Mouse (Mus musculus) kidney, embryonic 15.5 days (tissue): ENCODE measurements around the gene Tshz2. TPM values are rescaled to one million over a fixed set of nuclear protein-coding genes. Genes with fewer than 3 reads are reported as not detected.
A peak's percentile ranks its signal among the peaks of the same experiment; 100 is the strongest.

Source experiments
- ATAC-seq: fragments of 200-750 bp; cut with Nextera tagmentation; replicated peaks from 2 replicates; pipeline ENCODE4 v1.8.0; 2017; ENCODE audit warnings: moderate TSS enrichment; ENCODE audit not compliant: low FRiP score
- H3K27ac ChIP-seq: fragments of 300-500 bp; sonication (generic); 2 replicates; pipeline ENCODE4 v1.5.1; 2015; ENCODE audit warnings: mild to moderate bottlenecking, inconsistent platforms
- H3K27me3 ChIP-seq: fragments of 300-500 bp; sonication (generic); 2 replicates; pipeline ENCODE4 v1.6.1; 2015; ENCODE audit warnings: inconsistent platforms
- H3K36me3 ChIP-seq: fragments of 300-500 bp; sonication (generic); 2 replicates; pipeline ENCODE4 v1.6.1; 2015; ENCODE audit warnings: inconsistent platforms
- H3K4me1 ChIP-seq: fragments of 300-500 bp; sonication (generic); 2 replicates; pipeline ENCODE4 v1.6.1; 2015; ENCODE audit warnings: inconsistent platforms
- H3K4me2 ChIP-seq: fragments of 300-500 bp; sonication (generic); 2 replicates; pipeline ENCODE4 v1.6.1; 2015; ENCODE audit warnings: moderate library complexity, mild to moderate bottlenecking, inconsistent platforms
- H3K4me3 ChIP-seq: fragments of 300-500 bp; sonication (generic); replicated peaks from 2 replicates; pipeline ENCODE4 v1.5.1; 2015; ENCODE audit warnings: mild to moderate bottlenecking, inconsistent platforms
- H3K9ac ChIP-seq: fragments of 300-500 bp; sonication (generic); 2 replicates; pipeline ENCODE4 v1.6.1; 2015; ENCODE audit warnings: mild to moderate bottlenecking, inconsistent platforms
- H3K9me3 ChIP-seq: fragments of 300-500 bp; sonication (generic); replicated peaks from 2 replicates; pipeline ENCODE4 v1.6.1; 2016; ENCODE audit warnings: inconsistent platforms
- WGBS: fragments of 180-500 bp; shearing (Covaris S2); methylation state at CpG from one replicate; pipeline ENCODE4 v1.1.7; 2015; ENCODE audit warnings: mixed read lengths; 5-methylcytosine and 5-hydroxymethylcytosine counted together
- polyA plus RNA-seq: library from polyadenylated mRNA; unstranded; fragments of >200 nt; fragmentation: Nextera tagmentation; extraction: Ambion mirVana; gene quantifications from 2 replicates; pipeline ENCODE4 v1.2.1, GENCODE M21; 2015

The Tshz2 gene
- polyA plus RNA-seq, 1 experiment from 2014 or later, result 17.8 TPM

GRCm38 (mm10) chr2:169935642-169936041, 302.8 kb downstream of the Tshz2 start:
- Histone ChIP-seq H3K9me3 (no peaks in the 10 kb centered on the region), H3K4me3 (no peak overlapping the region), H3K36me3 (no peaks in the 10 kb centered on the region), H3K4me1 (no peaks in the 10 kb centered on the region), H3K9ac (no peak overlapping the region), H3K27me3 (no peaks in the 10 kb centered on the region), H3K4me2 (no peak overlapping the region), H3K27ac (no peak overlapping the region)
- ATAC-seq, result no peak
- 68% methylated on average over 6 of the region's 6 CpGs for WGBS

- H3K27ac ChIP-seq, result no peak overlapping the region
- no peak overlapping the region for H3K4me3 ChIP-seq
- H3K27me3 ChIP-seq, result no peaks in the 10 kb centered on the region
- H3K9me3 ChIP-seq, result no peaks in the 10 kb centered on the region
- no peaks in the 10 kb centered on the region for H3K4me1 ChIP-seq
- H3K4me2 ChIP-seq, result no peak overlapping the region
- H3K9ac ChIP-seq, result no peak overlapping the region
- 67% methylated on average over 16 of the region's 16 CpGs for WGBS
- no peak for ATAC-seq
- H3K36me3 ChIP-seq, result no peaks in the 10 kb centered on the region
Observed at GRCm38 (mm10) chr2:169940297-169941142, 307.7 kb downstream of the Tshz2 start.

- Histone ChIP-seq H3K9me3 (no peaks in the 10 kb centered on the region), H3K9ac (no peak overlapping the region), H3K27ac (no peak overlapping the region), H3K4me1 (no peaks in the 10 kb centered on the region), H3K4me2 (no peak overlapping the region), H3K4me3 (no peak overlapping the region), H3K27me3 (no peaks in the 10 kb centered on the region), H3K36me3 (no peaks in the 10 kb centered on the region)
- no peak for ATAC-seq
- WGBS, result 80% methylated on average over 6 of the region's 6 CpGs
Observed at GRCm38 (mm10) chr2:169943727-169944126, 310.9 kb downstream of the Tshz2 start.

- no peak overlapping the region for H3K27ac ChIP-seq
- ATAC-seq, result no peak
- 0 out of 2 replicates have a peak, but pooled peaks cover 3% of the 10 kb centered on the region for H3K4me1 ChIP-seq
- H3K9ac ChIP-seq, result no peak overlapping the region
- WGBS, result 69% methylated on average over 6 of the region's 6 CpGs
- H3K36me3 ChIP-seq, result no peaks in the 10 kb centered on the region
- no peak overlapping the region for H3K4me2 ChIP-seq
- no peaks in the 10 kb centered on the region for H3K9me3 ChIP-seq
- no peaks in the 10 kb centered on the region for H3K27me3 ChIP-seq
- H3K4me3 ChIP-seq, result no peak overlapping the region
Observed at GRCm38 (mm10) chr2:169948139-169948538, 315.3 kb downstream of the Tshz2 start.

- no peak for ATAC-seq
- H3K9me3 ChIP-seq, result no peaks in the 10 kb centered on the region
- H3K27me3 ChIP-seq, result no peaks in the 10 kb centered on the region
- H3K36me3 ChIP-seq, result no peaks in the 10 kb centered on the region
- H3K9ac ChIP-seq, result no peak overlapping the region
- 52% methylated on average over 8 of the region's 8 CpGs for WGBS
- H3K4me3 ChIP-seq, result no peak overlapping the region
- no peak overlapping the region for H3K4me2 ChIP-seq
- no peak overlapping the region for H3K27ac ChIP-seq
- H3K4me1 ChIP-seq, result 0 out of 2 replicates have a peak, but pooled peaks cover 3% of the 10 kb centered on the region
Observed at GRCm38 (mm10) chr2:169951041-169951440, 318.2 kb downstream of the Tshz2 start.

- H3K9ac ChIP-seq, result no peak overlapping the region
- H3K9me3 ChIP-seq, result no peaks in the 10 kb centered on the region
- H3K36me3 ChIP-seq, result no peaks in the 10 kb centered on the region
- 0 out of 2 replicates have a peak, but pooled peaks cover 3% of the 10 kb centered on the region for H3K4me1 ChIP-seq
- H3K27me3 ChIP-seq, result no peaks in the 10 kb centered on the region
- 84% methylated on average over 2 of the region's 2 CpGs for WGBS
- H3K4me2 ChIP-seq, result no peak overlapping the region
- H3K27ac ChIP-seq, result no peak overlapping the region
- no peak for ATAC-seq
- H3K4me3 ChIP-seq, result no peak overlapping the region
Observed at GRCm38 (mm10) chr2:169952981-169953380, 320.2 kb downstream of the Tshz2 start.

GRCm38 (mm10) chr2:169958736-169959573, 326.1 kb downstream of the Tshz2 start:
- no peaks in the 10 kb centered on the region for H3K27me3 ChIP-seq
- no peaks in the 10 kb centered on the region for H3K9me3 ChIP-seq
- no peak overlapping the region for H3K4me2 ChIP-seq
- WGBS, result 39% methylated on average over 17 of the region's 17 CpGs
- ATAC-seq, result no peak
- no peak overlapping the region for H3K27ac ChIP-seq
- no peak overlapping the region for H3K4me3 ChIP-seq
- no peaks in the 10 kb centered on the region for H3K36me3 ChIP-seq
- H3K9ac ChIP-seq, result no peak overlapping the region
- H3K4me1 ChIP-seq, result peaks cover 28% of the 10 kb centered on the region

GRCm38 (mm10) chr2:169961463-169962230, 328.8 kb downstream of the Tshz2 start:
- Histone ChIP-seq H3K27me3 (no peaks in the 10 kb centered on the region), H3K4me1 (peaks cover 28% of the 10 kb centered on the region), H3K4me2 (peak overlapping the region; percentile 66), H3K9ac (no peak overlapping the region), H3K9me3 (no peaks in the 10 kb centered on the region), H3K4me3 (peak overlapping the region; percentile 29), H3K36me3 (no peaks in the 10 kb centered on the region), H3K27ac (no peak overlapping the region)
- ATAC-seq, result 0 out of 2 replicates have a peak, but pooled peaks have one; percentile 24
- WGBS, result 20% methylated on average over 24 of the region's 24 CpGs

- 50% methylated on average over 8 of the region's 8 CpGs for WGBS
- Histone ChIP-seq H3K36me3 (no peaks in the 10 kb centered on the region), H3K9ac (no peak overlapping the region), H3K27me3 (no peaks in the 10 kb centered on the region), H3K4me2 (peak overlapping the region; percentile 66), H3K4me3 (peak overlapping the region; percentile 29; the same call in 1 of the 2 replicates), H3K9me3 (no peaks in the 10 kb centered on the region), H3K4me1 (peaks cover 28% of the 10 kb centered on the region), H3K27ac (no peak overlapping the region)
- ATAC-seq, result no peak
Observed at GRCm38 (mm10) chr2:169962231-169962600, 329.4 kb downstream of the Tshz2 start.

GRCm38 (mm10) chr2:169962776-169963175, 330.0 kb downstream of the Tshz2 start:
- H3K27ac ChIP-seq, result no peak overlapping the region
- no peak overlapping the region for H3K4me2 ChIP-seq
- peak; percentile 46; the same call in 1 of the 2 replicates for ATAC-seq
- H3K4me3 ChIP-seq, result no peak overlapping the region
- no peaks in the 10 kb centered on the region for H3K27me3 ChIP-seq
- peaks cover 28% of the 10 kb centered on the region for H3K4me1 ChIP-seq
- no peak overlapping the region for H3K9ac ChIP-seq
- WGBS, result 51% methylated on average over 8 of the region's 8 CpGs
- no peaks in the 10 kb centered on the region for H3K9me3 ChIP-seq
- no peaks in the 10 kb centered on the region for H3K36me3 ChIP-seq

GRCm38 (mm10) chr2:169970481-169970880, 337.7 kb downstream of the Tshz2 start:
- Histone ChIP-seq H3K4me1 (no peaks in the 10 kb centered on the region), H3K36me3 (no peaks in the 10 kb centered on the region), H3K27me3 (no peaks in the 10 kb centered on the region), H3K9me3 (0 out of 2 replicates have a peak, but pooled peaks cover 4% of the 10 kb centered on the region), H3K4me3 (no peak overlapping the region), H3K9ac (no peak overlapping the region), H3K27ac (no peak overlapping the region), H3K4me2 (no peak overlapping the region)
- WGBS, result 94% methylated on average over 6 of the region's 6 CpGs
- no peak for ATAC-seq
